Mouse (Mus musculus): Measurements from ENCODE around the gene Fer.
A peak's percentile ranks its signal among the peaks of the same experiment; 100 is the strongest.

Fer gene

DNA sequence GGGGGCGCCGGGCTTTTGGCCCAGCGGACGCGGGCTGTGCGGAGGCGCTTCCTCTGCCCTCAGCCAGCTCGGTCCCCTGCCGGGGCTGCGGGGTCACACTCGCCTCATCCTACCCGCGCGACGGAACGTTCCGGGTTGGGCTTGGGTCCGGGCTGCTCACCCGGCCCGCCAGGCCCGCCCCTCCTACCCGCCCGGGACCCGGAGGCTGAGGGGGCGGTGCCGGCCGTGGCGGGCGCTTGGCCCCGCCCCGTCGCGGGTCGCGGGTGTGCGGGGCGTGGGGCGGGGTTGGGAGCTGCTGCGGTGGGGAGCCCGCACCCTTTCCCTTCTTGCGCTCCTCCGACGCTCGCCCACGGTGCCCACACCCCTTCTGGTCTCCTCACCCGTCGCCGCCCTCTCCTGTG, 1.3 kb downstream of the Fer start:
- DNase-seq (ENCODE audit: low spot score in 2 of 2): no peak

DNA sequence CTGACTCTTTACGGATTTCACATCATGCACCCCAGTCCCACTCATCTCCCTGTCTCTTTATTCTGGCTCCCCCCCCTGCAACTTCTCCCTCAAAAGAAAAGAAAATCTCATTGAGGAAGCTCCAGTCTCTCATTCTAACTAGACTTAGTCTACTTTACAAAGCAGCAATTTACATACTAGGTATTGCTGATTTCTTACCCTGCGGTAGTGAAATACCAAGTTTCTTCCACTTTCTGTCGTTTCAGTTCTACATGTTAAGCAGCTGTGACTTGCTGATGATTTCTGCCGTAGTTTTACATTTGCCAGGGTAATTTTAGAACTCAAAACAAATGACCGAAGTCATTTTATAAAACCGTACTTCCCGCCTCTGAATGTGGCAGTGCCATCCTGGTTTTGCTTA, 8.9 kb downstream of the Fer start:
- DNase-seq (ENCODE audit: low spot score in 2 of 2): no peak

DNA sequence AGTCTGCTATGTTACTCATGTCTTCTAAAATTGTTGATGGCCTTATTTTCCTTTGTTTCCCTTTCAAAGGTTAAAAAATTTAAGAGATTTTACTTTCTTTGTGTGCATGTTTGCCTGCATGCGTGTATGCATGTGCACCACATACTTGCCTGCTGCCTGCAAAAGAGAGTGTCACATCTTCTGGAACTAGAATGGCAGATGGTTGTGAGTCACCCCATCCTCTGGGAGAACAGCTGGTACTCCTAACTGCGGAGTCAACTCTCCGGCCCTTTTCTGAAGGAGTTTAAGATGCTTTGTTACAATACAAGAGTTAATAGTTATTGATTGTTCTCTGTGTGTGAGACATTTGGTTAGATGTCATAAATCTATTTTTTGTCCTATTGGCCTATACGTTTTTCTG, 16.0 kb downstream of the Fer start:
- DNase-seq (ENCODE audit: low spot score in 2 of 2): peak in 1 of 2 experiments; percentile 12

DNA sequence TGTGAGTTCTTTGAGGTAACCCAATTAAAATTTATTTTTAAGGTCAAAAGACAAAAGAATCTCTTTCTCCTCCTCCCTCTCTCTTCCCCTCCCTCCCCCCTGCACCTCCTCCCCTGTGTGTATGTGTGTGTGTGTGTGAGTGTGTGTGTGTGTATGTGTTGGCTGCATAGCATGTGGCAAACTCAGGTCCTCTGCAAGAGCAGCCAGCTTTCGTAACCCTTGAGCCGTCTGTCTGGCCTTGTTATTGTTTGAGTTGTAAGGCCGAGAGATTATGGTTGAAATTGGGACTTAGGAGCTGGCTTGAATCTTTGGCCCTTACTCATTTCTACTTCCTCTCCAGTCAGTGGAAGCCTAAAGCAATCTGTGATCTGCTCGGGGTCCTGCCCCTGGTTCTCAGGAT, 17.1 kb downstream of the Fer start:
- DNase-seq (ENCODE audit: low spot score in 2 of 2): no peak

GRCm38 (mm10) chr17:63886988-63887387, 24.1 kb downstream of the Fer start:
- DNase-seq (ENCODE audit: low spot score in 2 of 2): no peak

GRCm38 (mm10) chr17:63890611-63891010, 27.7 kb downstream of the Fer start:
- DNase-seq (ENCODE audit: low spot score in 2 of 2): no peak

- DNase-seq (ENCODE audit: low spot score in 2 of 2): no peak
These were observed 33.0 kb downstream of the Fer start for GRCm38 (mm10) chr17:63895829-63896228.

GRCm38 (mm10) chr17:63897050-63897449, 34.2 kb downstream of the Fer start:
- no peak for DNase-seq (ENCODE audit: low spot score in 2 of 2)

DNA sequence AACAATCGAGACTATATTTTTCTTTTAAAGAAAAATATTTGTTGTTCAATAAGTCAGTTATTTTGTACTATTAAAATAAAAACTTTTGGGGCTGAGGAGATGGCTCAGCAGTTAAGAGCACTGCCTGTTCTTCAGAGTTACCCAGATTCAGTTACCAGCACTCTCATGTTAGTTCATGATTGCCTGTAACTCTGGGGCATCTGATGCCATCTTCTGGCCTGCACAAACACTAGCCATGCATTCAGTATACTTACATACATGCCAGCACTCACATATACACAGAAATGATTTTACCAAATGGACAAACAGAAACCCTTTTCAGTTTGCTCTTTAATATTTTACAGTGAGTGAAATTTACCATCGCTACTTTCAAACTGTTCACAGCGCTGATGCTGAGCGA, 46.4 kb downstream of the Fer start:
- no peak for DNase-seq (ENCODE audit: low spot score in 2 of 2)

DNA sequence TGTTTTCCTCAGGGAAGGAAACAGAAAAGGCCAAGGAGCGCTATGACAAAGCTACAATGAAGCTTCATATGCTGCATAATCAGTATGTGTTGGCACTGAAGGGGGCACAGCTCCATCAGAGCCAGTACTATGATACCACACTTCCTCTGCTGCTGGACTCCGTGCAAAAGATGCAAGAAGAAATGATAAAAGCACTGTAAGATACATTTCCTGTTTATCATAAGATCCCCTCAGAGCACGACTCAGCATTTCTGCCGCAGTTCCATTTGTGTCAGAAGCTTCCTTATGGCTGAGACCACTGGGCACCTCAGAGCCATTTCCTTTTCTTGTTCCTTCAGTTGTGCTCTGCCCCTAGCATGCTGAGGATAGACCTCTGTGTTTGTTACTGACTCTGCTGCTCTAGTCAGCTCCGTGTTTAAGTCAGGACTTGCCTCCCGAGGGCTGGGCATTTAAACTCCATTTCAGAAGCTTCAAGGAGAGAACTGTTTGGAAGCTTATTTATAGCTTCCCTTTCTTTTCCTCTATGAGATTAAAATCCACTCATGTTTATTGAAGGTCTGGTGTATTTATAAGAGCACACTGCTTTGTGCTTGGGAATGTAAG, 58.8 kb downstream of the Fer start:
- DNase-seq (ENCODE audit: low spot score in 2 of 2): no peak

DNA sequence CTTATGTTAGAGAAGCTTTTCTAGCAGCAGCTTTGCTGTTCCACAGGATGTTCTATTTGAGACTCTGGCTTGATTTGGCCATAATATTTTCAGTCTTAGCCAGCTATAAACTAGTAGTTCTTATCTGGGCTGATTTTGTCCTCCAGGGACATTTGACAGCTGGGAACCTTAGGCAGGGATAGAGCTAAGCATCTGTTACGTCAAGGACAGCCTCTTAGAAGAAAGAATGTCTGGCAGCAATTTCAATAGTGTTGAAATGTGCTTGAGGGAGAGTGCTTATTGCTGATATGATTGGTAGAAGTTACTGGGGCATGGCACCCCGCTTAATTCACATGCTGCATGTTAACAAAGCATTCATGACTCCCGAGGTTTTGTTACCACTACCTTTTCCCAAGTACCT, 62.7 kb downstream of the Fer start:
- DNase-seq (ENCODE audit: low spot score in 2 of 2): no peak

GRCm38 (mm10) chr17:63930634-63931033, 67.8 kb downstream of the Fer start:
- no peak for DNase-seq (ENCODE audit: low spot score in 2 of 2)

- no peak for DNase-seq (ENCODE audit: low spot score in 2 of 2)
These were observed 68.7 kb downstream of the Fer start for GRCm38 (mm10) chr17:63931556-63931955.

GRCm38 (mm10) chr17:63935408-63935807, 72.5 kb downstream of the Fer start:
- DNase-seq (ENCODE audit: low spot score in 2 of 2): no peak

DNA sequence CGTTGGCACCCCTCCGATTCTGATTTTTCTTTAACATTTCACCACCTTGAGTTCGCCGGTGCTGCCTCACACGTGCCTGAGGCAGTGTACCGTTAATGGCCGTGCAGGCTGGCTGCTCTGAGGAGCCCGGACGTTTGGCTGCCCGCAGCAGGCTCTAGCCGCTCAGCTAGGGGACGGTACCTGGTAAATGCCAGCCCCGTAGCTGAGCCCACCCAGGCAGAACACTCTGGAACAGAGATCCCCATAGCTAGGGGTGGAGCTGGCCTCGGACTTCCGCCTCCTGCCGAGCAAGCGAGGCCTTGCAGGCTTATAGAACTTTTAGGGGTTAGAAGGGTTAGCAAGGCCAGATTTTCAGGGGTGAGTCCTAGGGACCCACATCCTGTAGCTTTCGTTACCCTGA, 75.0 kb downstream of the Fer start:
- no peak for DNase-seq (ENCODE audit: low spot score in 2 of 2)

- no peak for DNase-seq (ENCODE audit: low spot score in 2 of 2)
These were observed 83.9 kb downstream of the Fer start for GRCm38 (mm10) chr17:63946772-63947171.

DNA sequence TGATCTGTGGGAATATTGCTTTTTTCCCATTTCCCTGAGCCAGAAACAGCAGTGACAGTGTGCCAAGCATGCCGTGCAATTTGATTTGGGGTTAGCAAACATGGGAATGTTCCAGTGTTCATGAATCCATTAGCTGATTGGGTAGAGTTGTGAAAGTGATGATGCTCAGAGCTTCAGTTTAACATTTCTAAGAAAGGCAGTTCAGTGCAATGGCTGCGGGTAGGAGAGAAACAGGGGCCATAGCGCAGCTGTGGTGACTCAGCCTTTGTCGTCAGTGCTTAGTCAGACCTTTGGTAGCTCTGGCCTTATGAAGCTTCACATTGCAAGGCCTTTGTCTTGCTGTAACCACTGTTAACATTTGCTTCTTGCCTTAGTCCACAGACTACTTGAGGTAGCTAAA, 85.9 kb downstream of the Fer start:
- no peak for DNase-seq (ENCODE audit: low spot score in 2 of 2)

GRCm38 (mm10) chr17:63951436-63951835, 88.6 kb downstream of the Fer start:
- DNase-seq (ENCODE audit: low spot score in 2 of 2): no peak

GRCm38 (mm10) chr17:63967091-63967490, 104.2 kb downstream of the Fer start:
- DNase-seq (ENCODE audit: low spot score in 2 of 2): no peak

DNA sequence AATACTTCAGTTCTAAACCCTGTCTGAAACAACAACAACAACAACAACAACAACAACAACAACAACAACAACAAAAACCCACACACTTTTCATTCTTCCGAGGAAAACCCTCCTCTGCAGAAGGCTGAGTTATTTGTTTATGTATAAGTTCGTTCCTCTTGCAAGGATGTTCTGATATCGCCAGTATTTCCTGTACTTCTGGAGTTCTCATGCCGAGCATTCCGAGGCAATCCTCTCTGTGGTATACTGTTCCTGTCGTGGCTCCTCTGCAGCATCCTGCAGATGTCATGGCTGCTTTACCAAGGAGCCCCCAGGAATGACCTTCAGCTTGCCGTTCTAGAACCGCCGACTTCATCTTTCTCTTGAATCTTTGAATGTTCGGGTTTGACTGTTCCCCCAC, 106.6 kb downstream of the Fer start:
- DNase-seq (ENCODE audit: low spot score in 2 of 2): no peak

- DNase-seq (ENCODE audit: low spot score in 2 of 2): no peak
These were observed 107.4 kb downstream of the Fer start for GRCm38 (mm10) chr17:63970239-63970638.

- DNase-seq (ENCODE audit: low spot score in 2 of 2): no peak
These were observed 108.1 kb downstream of the Fer start for GRCm38 (mm10) chr17:63970939-63971338.

- no peak for DNase-seq (ENCODE audit: low spot score in 2 of 2)
These were observed 109.3 kb downstream of the Fer start for GRCm38 (mm10) chr17:63972181-63972580.

GRCm38 (mm10) chr17:63973806-63974205, 110.9 kb downstream of the Fer start:
- no peak for DNase-seq (ENCODE audit: low spot score in 2 of 2)
